Mouse (Mus musculus): ENCODE measurements around the gene Bank1.
A peak's percentile ranks its signal among the peaks of the same experiment; 100 is the strongest.

Bank1 gene

DNA sequence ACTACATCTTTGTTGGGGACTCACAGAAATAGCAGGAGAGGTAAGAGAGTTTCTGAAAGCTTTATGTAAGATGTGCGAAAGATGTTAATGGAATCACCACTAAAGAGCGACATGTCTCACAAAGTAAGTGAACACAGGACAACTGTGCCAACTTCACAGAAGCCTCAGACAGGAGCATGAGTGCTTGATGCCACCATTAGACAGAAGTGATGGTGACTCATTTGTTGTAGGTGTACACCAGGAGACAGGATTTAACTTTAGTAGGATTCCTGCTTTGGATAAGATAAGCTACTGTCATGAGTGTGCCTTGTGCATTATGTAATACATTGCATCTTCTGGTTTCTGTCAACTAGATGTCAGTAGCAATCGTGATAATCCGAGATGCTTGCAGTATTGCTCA is 74.3 kb downstream of the Bank1 start:
- DNase-seq, result no peak

DNA sequence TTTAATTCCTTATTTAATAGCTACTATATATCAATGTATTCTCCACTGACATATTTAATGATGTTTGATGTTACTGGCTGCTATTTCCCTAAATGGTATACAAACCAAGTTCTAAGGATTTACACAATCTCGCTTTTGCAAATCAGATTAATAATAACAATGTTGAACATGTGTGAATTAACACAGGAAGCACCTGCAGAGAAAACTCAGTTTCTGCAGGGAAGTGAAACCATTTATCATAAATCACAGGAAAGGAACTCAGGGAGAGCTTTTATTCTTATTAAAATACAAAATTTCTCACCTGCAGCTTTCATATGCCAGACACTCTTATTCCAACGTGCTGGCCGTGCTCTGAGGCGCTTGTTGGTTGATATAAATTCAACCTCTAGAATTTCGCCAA is 78.5 kb downstream of the Bank1 start:
- no peak for DNase-seq

DNA sequence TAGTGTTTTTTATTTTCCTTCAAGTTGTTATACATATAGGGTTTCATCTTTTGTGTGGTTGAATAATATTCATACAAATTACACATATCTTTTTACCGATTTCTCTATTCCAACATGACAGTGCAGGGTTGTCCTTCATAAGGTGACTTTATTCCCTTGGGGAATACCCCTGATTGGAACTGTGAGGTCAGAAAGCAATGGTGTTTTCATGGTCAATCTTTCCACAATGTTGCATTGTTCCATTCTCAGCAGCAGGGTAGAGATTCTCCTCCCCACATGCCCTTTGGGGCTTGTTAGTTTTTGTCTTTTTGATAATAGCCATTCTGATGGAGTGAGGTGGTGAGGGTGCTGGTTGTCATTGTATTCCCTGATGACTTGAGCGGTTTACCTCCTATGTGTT is 80.9 kb downstream of the Bank1 start:
- no peak for DNase-seq

DNA sequence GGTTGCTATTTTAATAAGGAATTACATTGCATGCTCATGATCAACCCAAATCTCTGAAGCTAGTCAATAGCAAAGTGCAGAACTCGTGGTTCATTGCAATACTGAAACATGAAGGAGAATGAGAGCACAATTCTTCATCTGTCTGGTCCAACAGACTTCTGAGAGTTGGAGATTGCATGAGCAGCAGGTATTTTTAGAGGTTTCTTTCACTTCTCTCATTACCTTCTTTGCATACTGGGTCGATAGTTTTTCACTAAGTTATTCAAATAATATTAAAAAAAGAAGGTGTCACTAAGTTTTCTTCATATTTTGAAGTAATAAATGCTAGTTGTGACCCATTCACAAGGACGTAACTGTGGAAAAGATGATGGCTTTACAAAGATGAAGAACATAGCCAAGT is 87.1 kb downstream of the Bank1 start:
- DNase-seq, result no peak

DNA sequence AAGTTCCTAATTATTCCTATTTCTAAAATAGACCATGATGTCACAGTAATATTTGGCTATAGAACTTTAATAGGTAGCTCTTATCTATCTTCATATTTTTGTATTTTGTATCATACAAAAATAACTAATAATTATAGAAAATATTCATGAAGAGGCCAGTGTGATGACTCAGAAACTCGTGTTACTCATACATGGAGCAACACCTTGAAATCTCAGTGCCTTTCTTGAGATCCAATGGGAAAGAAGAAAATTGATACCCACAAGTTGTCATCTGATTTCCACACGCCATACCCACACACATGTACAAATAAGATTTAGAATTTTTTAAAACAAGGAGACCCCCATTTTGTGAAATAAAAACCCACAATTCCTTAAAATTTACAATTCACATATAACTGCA is 92.4 kb downstream of the Bank1 start:
- DNase-seq, result no peak

DNA sequence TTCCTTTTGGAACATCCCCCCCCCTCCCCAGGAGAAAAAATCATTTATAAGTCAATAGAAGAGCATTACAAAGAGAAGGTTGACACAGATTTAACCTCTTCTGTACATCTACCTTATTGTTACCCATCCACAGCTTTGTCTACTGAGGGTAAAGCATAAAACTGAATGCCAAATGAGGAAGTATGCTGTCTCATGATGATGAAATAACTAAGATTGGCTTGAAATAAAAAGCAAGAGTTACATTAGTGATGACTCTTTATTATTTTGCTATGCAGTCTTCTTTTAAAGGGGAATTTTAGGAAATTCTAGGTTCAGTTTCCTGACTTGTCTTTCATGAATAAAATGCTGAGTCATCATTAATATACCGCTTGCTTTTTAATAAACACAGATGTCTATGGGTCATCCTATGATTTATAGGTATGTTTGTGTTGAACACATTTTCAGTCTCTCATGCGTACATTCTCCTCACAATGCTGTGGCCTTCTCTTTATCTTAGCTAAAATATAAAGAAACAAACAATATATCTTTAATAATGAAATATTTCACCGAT is 95.2 kb downstream of the Bank1 start:
- DNase-seq, result no peak

DNA sequence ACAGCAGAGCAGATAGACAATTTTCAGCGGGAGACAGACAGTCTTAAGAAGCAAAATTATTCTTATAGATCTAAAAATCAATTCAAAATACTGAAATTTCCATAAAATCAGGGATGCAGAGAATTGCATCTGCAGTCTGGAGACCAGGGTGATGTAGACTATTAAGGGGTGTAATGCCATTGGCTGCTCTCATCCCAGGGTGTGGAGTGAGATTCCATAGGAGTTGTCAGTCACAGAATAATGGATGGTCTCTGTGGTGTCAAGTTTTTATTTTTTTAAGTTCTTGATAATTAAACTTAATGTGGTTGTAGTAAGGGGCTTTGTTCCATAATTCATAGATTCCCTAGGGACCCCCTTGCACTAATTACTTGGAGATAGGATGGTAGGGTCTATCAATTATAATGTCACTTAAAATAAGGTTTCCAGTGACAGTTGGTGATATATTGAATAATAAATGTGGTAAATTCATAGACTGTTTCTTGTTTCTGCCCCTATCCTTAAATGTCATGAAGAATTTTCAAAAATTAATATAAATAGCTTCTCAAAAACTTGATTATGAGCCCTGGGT is 136.1 kb downstream of the Bank1 start:
- DNase-seq, result no peak

DNA sequence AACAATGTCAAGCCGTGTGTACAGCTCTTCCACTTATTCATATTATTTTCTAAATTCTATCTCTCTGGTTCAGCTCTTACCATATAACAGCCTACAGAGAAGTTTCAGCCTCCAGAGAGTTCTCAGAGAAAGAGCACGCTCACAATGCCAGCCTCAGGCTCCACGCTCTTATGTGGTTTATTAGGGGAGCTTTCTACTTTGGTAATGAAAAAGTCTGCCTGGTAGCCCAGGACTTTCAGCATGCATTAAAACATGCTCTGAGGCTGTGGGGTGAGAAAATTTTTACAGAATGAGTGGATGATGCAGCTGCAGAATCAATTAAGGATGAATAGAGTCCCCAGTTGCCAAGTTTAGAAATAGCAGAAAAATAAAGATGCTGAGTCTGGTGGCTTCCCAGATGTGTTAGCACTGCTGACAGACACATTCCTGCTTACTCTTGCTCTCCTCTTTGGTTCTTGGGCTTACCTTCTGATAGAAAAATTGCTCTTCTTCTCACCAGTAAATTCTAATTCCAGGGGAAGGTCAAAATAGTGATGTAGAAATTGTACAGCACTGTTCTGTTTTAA is 139.2 kb downstream of the Bank1 start:
- DNase-seq, result no peak

DNA sequence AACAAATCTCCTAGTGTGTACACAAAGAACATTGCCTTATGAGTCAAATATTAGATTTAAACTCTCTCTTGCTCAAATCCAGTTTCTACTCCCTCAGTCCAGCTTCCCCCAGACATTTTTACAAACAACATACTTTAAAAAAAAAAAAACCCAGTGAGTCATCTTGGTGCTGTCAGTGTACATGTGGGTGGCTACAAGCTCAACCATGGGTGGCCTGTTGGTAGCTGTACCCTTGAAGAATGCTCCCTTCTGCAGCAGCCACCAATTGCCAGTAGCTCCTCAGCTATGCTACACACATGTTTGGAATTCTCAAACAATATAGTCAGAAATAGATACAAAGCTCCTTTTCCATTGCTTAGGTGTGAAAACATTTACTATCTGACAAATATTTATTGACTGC is 154.2 kb downstream of the Bank1 start:
- DNase-seq, result no peak

DNA sequence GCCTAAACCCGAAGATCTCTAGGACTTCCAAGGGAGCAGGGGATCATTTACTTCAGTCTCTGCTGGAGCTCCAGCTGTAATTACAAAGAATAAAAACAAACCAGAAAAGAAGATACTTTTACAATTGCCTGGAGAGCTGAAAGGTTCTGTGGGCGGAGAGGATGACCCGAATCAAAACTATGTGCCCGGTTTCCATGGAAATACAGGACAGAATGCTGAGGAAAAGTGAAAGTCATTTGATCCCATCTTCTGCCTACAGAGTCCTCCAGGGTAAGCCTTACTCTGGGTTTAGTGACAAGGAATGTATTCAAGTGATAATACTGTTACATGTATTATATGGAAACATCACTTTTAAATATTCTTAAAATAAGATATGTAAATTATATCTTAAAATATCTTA is 157.8 kb downstream of the Bank1 start:
- DNase-seq, result no peak

DNA sequence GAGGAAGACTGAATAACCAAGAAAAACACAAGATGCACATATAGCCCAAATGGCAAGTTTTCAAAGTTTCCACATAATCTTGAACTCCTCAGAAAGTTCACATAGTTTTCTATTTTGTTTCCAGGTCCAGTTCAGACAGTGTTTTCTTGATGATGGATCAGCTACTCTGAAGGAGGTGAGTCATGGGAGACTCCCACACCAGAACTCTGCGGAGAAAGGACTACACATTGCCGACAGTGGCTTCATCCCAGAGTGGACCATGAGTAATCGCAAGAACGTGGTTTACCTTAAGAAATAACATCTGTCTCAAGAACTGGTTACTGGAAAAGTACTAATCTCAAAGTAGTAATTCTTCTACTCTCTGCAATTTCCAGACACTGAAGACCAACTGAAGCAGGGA is 159.2 kb downstream of the Bank1 start:
- DNase-seq, result no peak

DNA sequence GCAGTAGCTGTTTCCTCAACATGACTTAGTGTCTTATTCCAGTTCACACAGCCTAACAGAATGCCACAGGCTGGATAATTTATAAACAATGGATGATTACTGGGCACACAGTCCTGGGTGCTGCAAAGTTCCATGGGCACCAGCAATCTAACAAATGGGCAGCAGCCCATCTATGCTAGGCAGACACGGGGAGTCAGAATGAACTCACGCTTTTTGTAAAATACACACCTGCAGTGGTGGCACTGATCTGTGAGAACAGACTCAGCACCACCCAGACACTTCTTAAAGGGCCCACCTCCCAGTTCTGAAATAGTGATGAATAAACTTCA is 159.9 kb downstream of the Bank1 start:
- DNase-seq, result no peak

DNA sequence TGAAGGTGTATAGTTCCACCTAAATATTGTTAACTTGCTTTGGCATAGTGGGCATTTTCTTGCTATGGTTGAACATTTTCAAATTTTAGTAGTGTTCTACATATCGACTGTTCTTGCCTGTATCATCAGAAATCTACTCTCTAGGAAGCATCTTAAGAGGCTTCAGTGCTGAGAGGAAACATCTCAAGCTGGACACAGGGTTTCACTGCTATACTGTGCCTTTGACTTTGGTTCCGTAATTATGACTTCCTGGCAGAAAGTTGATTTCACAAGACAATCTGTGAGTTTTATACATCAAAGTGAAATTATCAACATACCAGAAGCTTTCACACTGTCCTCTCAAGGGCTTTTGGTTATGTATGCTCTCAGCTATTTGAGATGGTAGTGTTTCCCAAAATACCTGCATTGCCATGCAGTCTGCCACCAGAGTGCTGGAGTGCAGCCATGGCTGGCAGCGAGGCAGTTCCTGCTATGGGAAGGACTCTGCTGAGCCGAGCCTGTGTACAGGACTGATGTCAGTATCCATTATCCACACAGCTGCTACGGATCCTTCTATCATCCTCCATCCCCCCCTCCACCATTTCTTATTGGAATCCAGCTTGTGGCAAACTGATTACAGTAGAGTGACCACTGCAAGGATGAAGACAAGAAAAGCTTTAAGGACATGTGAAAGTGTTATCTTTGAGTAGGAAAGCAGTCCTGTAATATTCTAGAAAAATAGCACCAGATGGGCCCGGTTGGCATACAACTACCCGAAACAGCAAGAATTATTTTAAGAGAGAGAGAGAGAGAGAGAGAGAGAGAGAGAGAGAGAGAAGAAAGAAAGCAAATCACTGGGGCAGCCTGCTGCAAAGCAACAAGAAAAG is 160.5 kb downstream of the Bank1 start:
- DNase-seq, result peak; percentile 98

DNA sequence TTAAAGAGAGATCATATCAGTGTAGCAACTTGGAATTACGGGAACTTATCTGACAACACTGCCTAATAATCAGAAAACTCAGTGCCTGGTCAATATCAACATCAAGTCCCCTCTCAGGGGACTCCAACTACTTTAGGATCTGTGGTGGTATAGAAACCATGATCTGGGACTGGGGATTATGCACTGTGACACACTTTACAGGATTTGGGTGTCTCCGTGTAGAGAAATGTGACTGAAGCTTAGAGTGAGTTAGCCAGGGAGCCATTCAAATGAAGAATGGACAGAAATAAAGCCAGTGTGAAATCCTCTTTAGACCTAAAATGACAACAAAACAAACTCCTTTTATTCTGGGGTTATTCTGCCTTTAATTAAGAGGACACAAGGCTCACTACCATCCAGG is 167.8 kb downstream of the Bank1 start:
- no peak for DNase-seq

DNA sequence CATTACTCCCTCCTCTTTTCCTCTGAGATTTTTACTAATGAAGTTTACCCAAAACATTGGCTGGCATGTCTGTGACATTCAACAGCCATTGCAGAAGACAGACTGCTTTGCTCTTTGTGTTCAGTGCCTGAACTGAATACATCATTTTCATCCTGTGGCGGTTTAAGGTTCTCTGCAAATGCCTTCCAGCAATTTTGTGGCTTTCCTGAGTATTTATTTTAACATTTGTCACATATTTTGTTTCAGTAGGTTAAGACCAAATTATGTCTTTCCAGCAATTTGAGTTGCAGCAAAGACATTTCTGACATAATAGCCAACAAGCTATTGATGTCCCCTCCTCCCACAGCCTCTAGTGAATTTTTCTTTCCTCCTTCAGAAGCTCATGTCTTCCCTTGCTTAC is 170.3 kb downstream of the Bank1 start:
- DNase-seq, result no peak

DNA sequence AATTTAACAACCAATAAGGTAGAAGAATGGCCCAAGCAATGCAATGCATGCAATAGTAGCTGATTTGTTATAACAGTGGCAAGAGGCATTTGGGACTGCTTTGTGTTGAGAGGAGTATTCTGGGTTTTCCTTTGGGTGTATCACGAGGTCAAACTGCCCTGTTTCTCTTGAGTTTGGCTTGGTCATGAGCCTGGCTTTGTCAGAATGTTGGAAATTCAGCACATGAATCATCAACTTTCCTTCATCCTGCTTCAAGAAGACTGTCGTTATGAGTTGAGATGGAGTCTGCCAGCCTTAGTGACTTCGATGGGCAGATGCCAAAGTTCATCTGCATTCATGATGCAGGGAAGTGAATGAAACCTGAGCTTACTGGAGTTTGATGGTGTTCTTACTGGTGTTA is 175.0 kb downstream of the Bank1 start:
- no peak for DNase-seq

DNA sequence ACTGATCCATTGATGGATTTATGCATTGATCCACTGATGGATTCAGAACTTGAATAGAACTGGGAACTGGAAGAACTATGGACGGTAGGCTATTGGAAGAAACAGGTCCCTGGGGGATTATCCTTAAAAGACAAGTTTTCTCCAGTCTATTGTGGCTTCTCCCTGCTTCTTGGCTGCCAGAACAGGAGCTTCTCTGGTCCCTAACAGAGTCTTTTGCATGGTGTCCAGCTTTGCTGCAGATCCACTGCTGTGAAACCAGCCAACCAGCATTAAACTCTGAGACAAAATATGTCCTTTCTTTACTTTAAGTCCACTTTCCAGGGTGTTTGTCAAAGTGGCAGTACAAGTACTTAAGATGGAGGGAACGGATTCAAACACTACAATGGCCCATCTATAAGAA is 178.7 kb downstream of the Bank1 start:
- peak; percentile 50 for DNase-seq

DNA sequence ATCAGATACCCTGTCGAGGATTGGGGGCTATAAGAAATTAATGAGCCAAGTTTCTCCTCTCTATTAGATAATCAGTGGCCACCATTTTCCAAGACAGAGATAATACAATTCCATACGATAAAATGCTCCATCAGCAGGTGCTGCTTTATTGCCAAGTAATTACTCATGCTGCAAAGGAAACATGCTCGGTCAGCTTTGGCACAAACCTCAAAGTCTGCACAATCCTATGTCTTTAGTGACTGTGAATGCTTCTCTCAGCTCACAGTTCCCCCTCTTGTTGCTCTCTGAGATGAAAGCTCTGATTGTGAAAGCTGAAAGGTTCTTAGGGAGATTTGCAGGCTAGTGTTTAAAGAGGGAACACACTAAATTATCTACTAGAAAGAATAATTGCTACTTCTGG is 193.9 kb downstream of the Bank1 start:
- peak; percentile 74 for DNase-seq

DNA sequence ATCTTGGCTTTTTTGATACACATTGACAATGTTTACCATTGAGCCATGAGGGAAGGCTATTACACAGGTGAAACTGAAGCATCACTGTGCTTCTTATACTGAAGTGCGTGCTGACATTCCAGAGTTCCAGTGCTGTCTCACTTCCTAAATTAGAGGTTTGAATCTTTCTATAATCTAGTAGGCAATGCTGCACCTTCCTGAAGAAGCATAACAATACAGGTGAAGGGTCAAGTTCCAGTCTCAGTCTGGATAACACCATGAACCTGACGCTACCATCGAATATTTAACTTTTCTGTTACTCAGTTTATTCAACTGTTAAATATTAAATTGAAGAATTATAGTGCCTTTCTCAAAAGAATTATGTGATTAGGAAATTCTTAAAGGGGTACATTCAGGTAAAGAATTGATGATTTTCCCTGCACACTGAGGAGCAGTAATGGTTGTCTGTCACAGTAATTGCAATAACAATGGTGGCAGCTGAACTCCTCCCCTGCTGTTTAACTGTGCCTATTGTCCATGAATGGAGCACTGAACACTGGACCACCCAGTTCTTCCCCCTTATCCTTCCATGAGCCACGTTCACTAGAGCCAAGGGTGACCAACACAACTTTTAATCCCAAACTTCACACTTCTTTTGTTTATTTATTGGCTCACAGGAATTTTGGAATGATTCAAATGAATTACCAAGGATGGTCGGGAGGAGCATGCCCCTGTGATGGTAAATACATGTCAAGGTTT is 210.2 kb downstream of the Bank1 start:
- no peak for DNase-seq

DNA sequence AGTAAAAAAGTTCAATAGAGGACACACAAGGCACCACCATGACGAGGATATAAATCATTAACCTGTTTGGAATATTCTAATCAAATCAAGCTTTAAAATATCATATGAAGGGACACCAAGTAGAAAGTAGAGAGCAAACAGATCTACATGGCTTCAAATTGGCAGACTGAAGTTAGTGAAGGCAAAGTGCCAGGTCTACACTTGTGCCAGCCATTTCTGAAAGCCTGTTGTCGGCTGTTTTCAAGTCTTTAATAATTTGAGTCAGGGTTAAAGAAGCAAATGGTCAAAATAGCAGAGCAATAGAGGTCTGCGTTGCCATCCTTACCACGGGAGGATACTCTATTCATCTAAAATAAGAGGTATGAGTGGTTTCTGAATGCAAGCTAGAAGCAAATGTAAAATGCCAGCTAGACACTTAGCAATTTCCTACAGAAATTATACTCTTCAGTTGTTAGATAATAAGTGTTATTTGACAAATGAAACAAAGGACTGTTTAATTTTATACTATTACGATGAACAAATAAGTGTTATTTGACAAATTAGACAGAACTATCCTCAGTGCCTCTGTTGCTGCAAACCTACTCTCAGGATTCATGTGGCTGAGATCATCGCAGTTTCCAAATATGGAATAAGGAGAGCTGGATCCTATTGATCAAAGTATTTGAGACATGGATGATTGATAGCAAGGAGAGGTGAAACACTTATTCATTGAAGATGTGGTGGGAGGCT is 216.3 kb downstream of the Bank1 start:
- DNase-seq, result peak; percentile 15

DNA sequence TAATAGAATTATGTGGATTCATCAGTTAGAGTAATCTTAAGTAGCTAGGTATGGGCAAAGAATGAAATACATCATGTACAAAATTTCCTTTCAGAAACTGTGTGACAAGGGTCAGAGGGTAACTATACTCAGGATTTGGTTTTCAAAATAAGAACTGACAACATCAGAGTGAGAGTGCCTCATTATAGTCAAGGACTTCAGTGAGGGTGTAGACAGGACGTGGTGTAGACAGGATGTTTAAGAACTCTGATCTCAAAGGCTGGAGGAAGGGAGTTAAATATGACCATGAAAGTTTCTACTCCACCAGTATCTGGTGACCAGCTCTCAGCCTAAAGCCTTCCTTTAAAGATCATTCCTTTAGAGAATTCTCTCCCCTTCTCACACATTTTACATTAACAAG is 219.4 kb downstream of the Bank1 start:
- no peak for DNase-seq

DNA sequence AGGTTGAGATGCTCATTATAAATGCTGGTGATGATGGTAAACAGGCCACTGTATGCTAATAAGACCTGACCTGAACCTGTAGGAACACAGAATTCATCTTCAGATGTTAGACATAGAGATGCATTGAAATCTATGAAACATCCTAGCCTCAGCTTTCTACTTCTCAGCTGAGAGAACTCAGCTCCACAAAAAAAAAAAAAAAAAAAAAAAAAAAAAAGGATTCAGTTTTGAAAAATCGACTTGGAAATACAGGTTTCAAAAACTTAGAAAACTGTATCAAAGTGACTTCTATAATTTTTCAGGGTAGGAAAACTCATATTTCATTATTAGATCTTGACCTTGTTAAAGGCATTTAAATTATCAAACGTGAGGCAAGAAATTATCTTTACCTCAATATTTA is 222.5 kb downstream of the Bank1 start:
- no peak for DNase-seq

DNA sequence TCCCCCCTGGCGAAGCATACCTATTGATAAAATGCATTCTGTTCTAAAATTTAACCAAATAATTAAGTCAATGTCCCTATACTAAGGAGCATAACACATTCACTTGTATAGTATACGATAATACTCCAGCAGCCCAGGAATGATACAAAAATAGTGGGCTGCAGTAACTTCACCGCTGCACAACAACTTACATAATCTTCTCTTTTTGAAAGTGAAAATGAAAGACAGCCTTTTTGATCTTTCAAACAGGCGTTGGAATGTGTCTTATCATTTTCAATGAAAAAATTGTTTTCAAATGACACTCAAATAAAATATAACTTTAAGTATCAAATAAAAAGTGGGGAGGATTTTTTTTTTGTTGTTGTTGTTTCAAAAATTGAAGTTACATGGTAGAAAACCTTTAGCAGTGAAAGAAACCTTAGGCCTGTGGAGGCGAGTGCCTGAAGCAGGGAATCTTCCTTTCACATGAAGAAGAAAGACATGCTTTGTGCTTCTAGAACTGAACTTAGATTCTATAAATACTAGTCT is 224.8 kb downstream of the Bank1 start:
- no peak for DNase-seq
